Mouse (Mus musculus): Measurements from ENCODE around the gene Hlx. TPM values are rescaled to one million over a fixed set of nuclear protein-coding genes. Genes with fewer than 3 reads are reported as not detected.

Gene Hlx
- polyA plus RNA-seq, 1 experiment: 29.3 TPM

DNA sequence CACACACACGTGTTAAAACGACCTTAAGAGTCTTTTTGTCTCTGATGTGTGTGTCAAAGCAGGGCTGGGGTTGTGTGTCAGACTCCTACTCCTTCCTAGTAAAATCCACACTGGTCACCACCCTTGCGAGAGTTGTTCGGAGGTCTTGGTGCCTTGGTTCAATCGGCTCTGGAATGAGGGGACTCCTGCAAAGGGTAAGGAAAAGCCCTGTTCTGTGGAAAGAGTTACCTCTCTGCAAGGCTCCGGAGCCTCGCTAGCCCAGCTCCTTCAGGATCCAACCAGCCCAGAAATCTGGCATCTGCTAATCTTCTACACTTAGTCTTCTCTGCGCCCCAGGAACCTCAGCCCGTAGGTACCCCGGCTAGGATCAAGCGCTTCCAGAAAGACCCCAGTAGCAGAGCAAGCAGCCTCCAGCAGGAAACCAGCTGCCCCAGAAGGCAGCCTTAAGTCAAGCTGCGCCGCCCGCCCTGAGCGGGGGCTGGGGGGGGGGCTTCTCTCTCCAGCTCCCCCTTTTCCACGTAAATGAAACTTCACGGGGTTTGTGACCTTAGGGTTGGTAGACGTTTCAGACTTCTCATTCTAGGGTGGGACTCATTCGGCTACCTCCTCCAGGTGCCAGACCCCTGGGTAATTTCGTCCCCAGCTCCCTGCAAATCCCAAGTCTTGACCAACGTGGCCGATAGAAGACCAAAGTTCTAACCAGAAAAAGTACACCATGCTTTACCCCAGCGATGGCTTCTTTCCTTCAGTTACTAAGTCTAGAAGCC lies 7.7 kb downstream of the Hlx start:
- Histone ChIP-seq H3K4me1 (ENCODE audit: control insufficient read depth, insufficient read depth, low read length) (peaks cover 1% of the 10 kb centered on the region; the same call in 1 of the 2 replicates), H3K27ac (ENCODE audit: control insufficient read depth, insufficient read depth, low read depth, low read length, poor library complexity) (no peak overlapping the region), H3K4me3 (replicated peaks; ENCODE audit: control insufficient read depth, low read depth, low read length) (no peak overlapping the region)
- TF ChIP-seq CTCF (IDR thresholded peaks at IDR 0.05; ENCODE audit: control insufficient read depth, insufficient read depth, low read length) (no peak), POLR2A (IDR thresholded peaks at IDR 0.05; ENCODE audit: borderline replicate concordance, control insufficient read depth, low read depth, low read length) (no peak)
- 47% methylated on average over 23 of the region's 23 CpGs for WGBS

- no peak for TF ChIP-seq POLR2A (IDR thresholded peaks at IDR 0.05; ENCODE audit: borderline replicate concordance, control insufficient read depth, low read depth, low read length)
- TF ChIP-seq CTCF (IDR thresholded peaks at IDR 0.05; ENCODE audit: control insufficient read depth, insufficient read depth, low read length): no peak
Observed at GRCm38 (mm10) chr1:184723899-184724298, 8.5 kb downstream of the Hlx start.

GRCm38 (mm10) chr1:184721121-184721520 lies 11.3 kb downstream of the Hlx start:
- 29% methylated on average over 9 of the region's 9 CpGs for WGBS
- Histone ChIP-seq H3K4me3 (replicated peaks; ENCODE audit: control insufficient read depth, low read depth, low read length) (no peak overlapping the region), H3K27ac (ENCODE audit: control insufficient read depth, insufficient read depth, low read depth, low read length, poor library complexity) (no peak overlapping the region), H3K4me1 (ENCODE audit: control insufficient read depth, insufficient read depth, low read length) (no peaks in the 10 kb centered on the region)
- TF ChIP-seq POLR2A (IDR thresholded peaks at IDR 0.05; ENCODE audit: borderline replicate concordance, control insufficient read depth, low read depth, low read length) (no peak), CTCF (IDR thresholded peaks at IDR 0.05; ENCODE audit: control insufficient read depth, insufficient read depth, low read length) (no peak)

More at GRCm38 (mm10) chr1:184723899-184724298, 8.5 kb downstream of the Hlx start:
- 74% methylated on average over 3 of the region's 3 CpGs for WGBS
- Histone ChIP-seq H3K4me1 (ENCODE audit: control insufficient read depth, insufficient read depth, low read length) (no peaks in the 10 kb centered on the region; the same call in 1 of the 2 replicates), H3K27ac (ENCODE audit: control insufficient read depth, insufficient read depth, low read depth, low read length, poor library complexity) (no peak overlapping the region), H3K4me3 (replicated peaks; ENCODE audit: control insufficient read depth, low read depth, low read length) (no peak overlapping the region)

- Histone ChIP-seq H3K27ac (ENCODE audit: control insufficient read depth, insufficient read depth, low read depth, low read length, poor library complexity) (no peak overlapping the region), H3K4me1 (ENCODE audit: control insufficient read depth, insufficient read depth, low read length) (no peaks in the 10 kb centered on the region), H3K4me3 (replicated peaks; ENCODE audit: control insufficient read depth, low read depth, low read length) (no peak overlapping the region)
- 7% methylated on average over 26 of the region's 26 CpGs for WGBS
- no peak for TF ChIP-seq POLR2A (IDR thresholded peaks at IDR 0.05; ENCODE audit: borderline replicate concordance, control insufficient read depth, low read depth, low read length)
- no peak for TF ChIP-seq CTCF (IDR thresholded peaks at IDR 0.05; ENCODE audit: control insufficient read depth, insufficient read depth, low read length)
Observed at GRCm38 (mm10) chr1:184720162-184721025, 12.0 kb downstream of the Hlx start.

- H3K4me3 ChIP-seq (replicated peaks; ENCODE audit: control insufficient read depth, low read depth, low read length): no peak overlapping the region
- no peaks in the 10 kb centered on the region for H3K4me1 ChIP-seq (ENCODE audit: control insufficient read depth, insufficient read depth, low read length)
- TF ChIP-seq CTCF (IDR thresholded peaks at IDR 0.05; ENCODE audit: control insufficient read depth, insufficient read depth, low read length) (no peak), POLR2A (IDR thresholded peaks at IDR 0.05; ENCODE audit: borderline replicate concordance, control insufficient read depth, low read depth, low read length) (no peak)
- H3K27ac ChIP-seq (ENCODE audit: control insufficient read depth, insufficient read depth, low read depth, low read length, poor library complexity): no peak overlapping the region
- WGBS: 3% methylated on average over 41 of the region's 41 CpGs
Observed at GRCm38 (mm10) chr1:184718261-184719120, 13.9 kb downstream of the Hlx start.

GRCm38 (mm10) chr1:184717691-184718200 lies 14.7 kb downstream of the Hlx start:
- TF ChIP-seq CTCF (IDR thresholded peaks at IDR 0.05; ENCODE audit: control insufficient read depth, insufficient read depth, low read length) (no peak), POLR2A (IDR thresholded peaks at IDR 0.05; ENCODE audit: borderline replicate concordance, control insufficient read depth, low read depth, low read length) (no peak)
- WGBS: 10% methylated on average over 12 of the region's 12 CpGs
- Histone ChIP-seq H3K27ac (ENCODE audit: control insufficient read depth, insufficient read depth, low read depth, low read length, poor library complexity) (no peak overlapping the region), H3K4me1 (ENCODE audit: control insufficient read depth, insufficient read depth, low read length) (no peaks in the 10 kb centered on the region), H3K4me3 (replicated peaks; ENCODE audit: control insufficient read depth, low read depth, low read length) (no peak overlapping the region)

DNA sequence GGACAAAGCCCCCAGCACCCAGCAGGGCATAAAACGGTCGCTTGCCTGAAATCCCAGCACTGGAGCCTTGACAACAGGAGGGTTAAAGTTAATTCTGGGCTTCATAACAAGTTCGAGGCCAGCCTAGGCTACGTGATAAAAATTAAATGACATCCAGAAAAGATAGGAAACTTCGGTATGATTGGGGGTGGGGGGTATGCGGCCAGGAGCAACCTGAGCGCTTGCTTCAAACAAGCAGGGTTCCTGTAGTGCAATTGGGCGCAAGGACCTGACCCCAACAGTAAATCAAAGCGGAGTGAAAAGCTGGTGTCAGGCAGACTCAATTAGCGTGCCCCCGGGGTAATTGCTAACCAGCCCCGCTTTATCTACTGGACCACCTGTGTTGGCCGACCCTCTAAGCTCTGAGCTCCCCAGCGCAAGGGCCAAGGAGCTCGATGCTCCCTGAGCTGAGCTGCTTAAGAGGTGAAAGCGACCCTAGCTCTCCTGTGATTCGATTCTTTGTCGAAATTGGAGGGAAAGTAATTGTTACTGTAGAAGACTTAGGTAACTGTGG lies 15.3 kb downstream of the Hlx start:
- Histone ChIP-seq H3K27ac (ENCODE audit: control insufficient read depth, insufficient read depth, low read depth, low read length, poor library complexity) (no peak overlapping the region), H3K4me1 (ENCODE audit: control insufficient read depth, insufficient read depth, low read length) (no peaks in the 10 kb centered on the region), H3K4me3 (replicated peaks; ENCODE audit: control insufficient read depth, low read depth, low read length) (no peak overlapping the region)
- TF ChIP-seq CTCF (IDR thresholded peaks at IDR 0.05; ENCODE audit: control insufficient read depth, insufficient read depth, low read length): no peak
- no peak for TF ChIP-seq POLR2A (IDR thresholded peaks at IDR 0.05; ENCODE audit: borderline replicate concordance, control insufficient read depth, low read depth, low read length)
- 8% methylated on average over 18 of the region's 18 CpGs for WGBS
